Mouse (Mus musculus): Measurements from ENCODE around the gene Aig1. TPM values are rescaled to one million over a fixed set of nuclear protein-coding genes. Genes with fewer than 3 reads are reported as not detected.

The Aig1 gene
- polyA plus RNA-seq, 1 experiment from 2014 or later = 45.5 TPM

- no peaks in the 10 kb centered on the region for H3K36me3 ChIP-seq (ENCODE audit: insufficient read depth, low read length)
- no peak overlapping the region for H3K27ac ChIP-seq (ENCODE audit: low read length)
- H3K4me2 ChIP-seq (replicated peaks; ENCODE audit: low read depth, low read length) = no peak overlapping the region
- TF ChIP-seq EP300 (IDR thresholded peaks at IDR 0.05) (no peak), CTCF (IDR thresholded peaks at IDR 0.05) (no peak)
- no peak overlapping the region for H3K9ac ChIP-seq (replicated peaks; ENCODE audit: low read depth)
- H3K27me3 ChIP-seq (replicated peaks; ENCODE audit: insufficient read depth, low read length) = no peaks in the 10 kb centered on the region
- ATAC-seq (no peak), DNase-seq (ENCODE audit: low spot score) (no peak)
- H3K9me3 ChIP-seq (ENCODE audit: low read length) = no peaks in the 10 kb centered on the region
- H3K4me1 ChIP-seq (ENCODE audit: insufficient read depth, low read depth, low read length) = no peaks in the 10 kb centered on the region
- 69% methylated on average over 2 of the region's 2 CpGs for WGBS
- no peak overlapping the region for H3K4me3 ChIP-seq (ENCODE audit: low read depth, low read length)
These were observed 209.0 kb downstream of the Aig1 start for GRCm38 (mm10) chr10:13659778-13660177.

DNA sequence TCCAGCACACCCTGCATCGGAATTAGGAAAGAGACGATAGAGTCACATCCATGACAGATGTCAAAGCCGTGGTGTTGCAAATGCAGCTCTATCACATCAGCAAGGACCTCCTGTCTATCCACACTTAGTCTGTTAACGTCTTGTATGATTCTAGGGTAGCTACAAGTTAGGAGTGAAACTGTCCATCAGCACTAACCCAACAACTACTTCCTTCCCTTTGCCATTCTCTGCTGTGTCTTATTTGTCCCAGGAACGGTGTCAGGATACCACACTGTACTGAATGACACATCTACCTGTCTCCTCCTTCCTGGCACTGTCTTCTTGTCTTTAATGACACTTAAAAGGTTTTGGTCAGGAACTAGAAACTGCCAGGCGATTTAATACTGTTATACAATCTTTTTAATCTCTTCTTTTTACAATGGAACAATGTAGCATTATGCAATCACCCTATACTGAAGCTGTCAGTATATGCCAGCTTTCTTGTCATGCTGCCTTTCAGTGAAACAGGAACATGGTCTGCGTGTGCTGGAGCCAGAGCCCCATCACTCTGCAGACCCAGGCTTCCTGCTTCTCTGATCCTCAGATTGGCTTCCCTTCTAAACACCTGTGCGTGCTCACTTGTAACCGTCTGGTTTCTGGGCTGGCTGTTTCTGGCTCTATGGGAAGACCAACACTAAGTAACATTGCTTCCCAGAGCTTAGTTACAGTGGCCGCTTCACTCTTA, 214.9 kb downstream of the Aig1 start:
- no peak overlapping the region for H3K4me3 ChIP-seq (ENCODE audit: low read depth, low read length)
- H3K36me3 ChIP-seq (ENCODE audit: insufficient read depth, low read length) = no peaks in the 10 kb centered on the region
- H3K4me2 ChIP-seq (replicated peaks; ENCODE audit: low read depth, low read length) = no peak overlapping the region
- no peak for ATAC-seq
- no peaks in the 10 kb centered on the region for H3K9me3 ChIP-seq (ENCODE audit: low read length)
- H3K27ac ChIP-seq (ENCODE audit: low read length) = no peak overlapping the region
- H3K27me3 ChIP-seq (replicated peaks; ENCODE audit: insufficient read depth, low read length) = no peaks in the 10 kb centered on the region
- WGBS = 79% methylated on average over 10 of the region's 10 CpGs
- no peak overlapping the region for H3K9ac ChIP-seq (replicated peaks; ENCODE audit: low read depth)
- H3K4me1 ChIP-seq (ENCODE audit: insufficient read depth, low read depth, low read length) = no peaks in the 10 kb centered on the region
- DNase-seq (ENCODE audit: low spot score) = no peak
- TF ChIP-seq CTCF (IDR thresholded peaks at IDR 0.05) = no peak
- TF ChIP-seq EP300 (IDR thresholded peaks at IDR 0.05) = no peak

GRCm38 (mm10) chr10:13653326-13653725, 215.5 kb downstream of the Aig1 start:
- no peak overlapping the region for H3K9ac ChIP-seq (replicated peaks; ENCODE audit: low read depth)
- H3K27ac ChIP-seq (ENCODE audit: low read length) = no peak overlapping the region
- TF ChIP-seq EP300 (IDR thresholded peaks at IDR 0.05) = no peak
- TF ChIP-seq CTCF (IDR thresholded peaks at IDR 0.05) = no peak
- DNase-seq (ENCODE audit: low spot score) (no peak), ATAC-seq (no peak)
- no peaks in the 10 kb centered on the region for H3K36me3 ChIP-seq (ENCODE audit: insufficient read depth, low read length)
- H3K4me1 ChIP-seq (ENCODE audit: insufficient read depth, low read depth, low read length) = no peaks in the 10 kb centered on the region
- no peaks in the 10 kb centered on the region for H3K27me3 ChIP-seq (replicated peaks; ENCODE audit: insufficient read depth, low read length)
- WGBS = 85% methylated on average over 7 of the region's 7 CpGs
- no peak overlapping the region for H3K4me2 ChIP-seq (replicated peaks; ENCODE audit: low read depth, low read length)
- H3K4me3 ChIP-seq (ENCODE audit: low read depth, low read length) = no peak overlapping the region
- H3K9me3 ChIP-seq (ENCODE audit: low read length) = no peaks in the 10 kb centered on the region

- Histone ChIP-seq H3K27ac (ENCODE audit: low read length) (no peak overlapping the region), H3K4me1 (ENCODE audit: insufficient read depth, low read depth, low read length) (no peaks in the 10 kb centered on the region), H3K27me3 (replicated peaks; ENCODE audit: insufficient read depth, low read length) (no peaks in the 10 kb centered on the region), H3K4me2 (replicated peaks; ENCODE audit: low read depth, low read length) (no peak overlapping the region), H3K4me3 (ENCODE audit: low read depth, low read length) (no peak overlapping the region), H3K36me3 (ENCODE audit: insufficient read depth, low read length) (no peaks in the 10 kb centered on the region), H3K9ac (replicated peaks; ENCODE audit: low read depth) (no peak overlapping the region), H3K9me3 (ENCODE audit: low read length) (no peaks in the 10 kb centered on the region)
- WGBS = 78% methylated on average over 4 of the region's 4 CpGs
- no peak for DNase-seq (ENCODE audit: low spot score)
- TF ChIP-seq EP300 (IDR thresholded peaks at IDR 0.05) = no peak
- no peak for TF ChIP-seq CTCF (IDR thresholded peaks at IDR 0.05)
- ATAC-seq = no peak
These were observed 216.7 kb downstream of the Aig1 start for GRCm38 (mm10) chr10:13652061-13652460.

DNA sequence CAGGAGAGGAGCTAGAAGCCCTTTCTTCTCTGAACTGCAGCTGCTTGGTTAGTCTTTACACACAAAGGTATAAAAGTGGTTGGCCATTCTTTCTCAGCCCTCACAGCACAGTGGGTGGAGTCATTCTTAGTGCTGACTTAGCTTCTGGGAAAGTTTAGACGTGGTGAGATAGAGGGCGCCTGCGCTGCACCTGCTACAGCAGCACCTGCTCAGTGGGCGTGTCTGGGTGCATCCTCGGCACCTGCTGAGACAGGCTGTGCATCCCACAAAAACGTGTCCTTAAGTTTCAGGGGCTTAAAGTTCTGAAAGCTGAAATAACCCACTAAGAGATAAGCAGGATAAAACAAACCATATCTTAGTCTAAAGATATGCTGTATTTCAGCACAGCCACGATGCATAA, 227.0 kb downstream of the Aig1 start:
- TF ChIP-seq CTCF (IDR thresholded peaks at IDR 0.05) = peak; percentile 38
- TF ChIP-seq EP300 (IDR thresholded peaks at IDR 0.05) = no peak

GRCm38 (mm10) chr10:13631796-13632195, 237.0 kb downstream of the Aig1 start:
- H3K27me3 ChIP-seq (replicated peaks; ENCODE audit: insufficient read depth, low read length) = no peaks in the 10 kb centered on the region
- no peak overlapping the region for H3K9ac ChIP-seq (replicated peaks; ENCODE audit: low read depth)
- DNase-seq (ENCODE audit: low spot score) (peak; percentile 7), ATAC-seq (no peak)
- H3K4me2 ChIP-seq (replicated peaks; ENCODE audit: low read depth, low read length) = no peak overlapping the region
- no peak overlapping the region for H3K27ac ChIP-seq (ENCODE audit: low read length)
- no peaks in the 10 kb centered on the region for H3K36me3 ChIP-seq (ENCODE audit: insufficient read depth, low read length)
- H3K4me1 ChIP-seq (ENCODE audit: insufficient read depth, low read depth, low read length) = no peaks in the 10 kb centered on the region
- TF ChIP-seq EP300 (IDR thresholded peaks at IDR 0.05) = no peak
- TF ChIP-seq CTCF (IDR thresholded peaks at IDR 0.05) = no peak
- no peaks in the 10 kb centered on the region for H3K9me3 ChIP-seq (ENCODE audit: low read length)
- WGBS = 49% methylated on average over 3 of the region's 3 CpGs
- no peak overlapping the region for H3K4me3 ChIP-seq (ENCODE audit: low read depth, low read length)

More for the DNA sequence above, 227.0 kb downstream of the Aig1 start:
- Histone ChIP-seq H3K4me2 (replicated peaks; ENCODE audit: low read depth, low read length) (no peak overlapping the region), H3K36me3 (ENCODE audit: insufficient read depth, low read length) (no peaks in the 10 kb centered on the region), H3K9ac (replicated peaks; ENCODE audit: low read depth) (no peak overlapping the region), H3K27me3 (replicated peaks; ENCODE audit: insufficient read depth, low read length) (no peaks in the 10 kb centered on the region), H3K9me3 (ENCODE audit: low read length) (no peaks in the 10 kb centered on the region), H3K27ac (ENCODE audit: low read length) (no peak overlapping the region), H3K4me1 (ENCODE audit: insufficient read depth, low read depth, low read length) (no peaks in the 10 kb centered on the region), H3K4me3 (ENCODE audit: low read depth, low read length) (no peak overlapping the region)
- ATAC-seq = no peak
- peak; percentile 29 for DNase-seq (ENCODE audit: low spot score)
- WGBS = 17% methylated on average over 7 of the region's 7 CpGs

Measured in lung, postnatal 0 days (tissue).